Mouse (Mus musculus): ENCODE results near the gene Krt35. TPM values are rescaled to one million over a fixed set of nuclear protein-coding genes. Genes with fewer than 3 reads are reported as not detected.

The Krt35 gene
- polyA plus RNA-seq (2015; fragmentation: Nextera tagmentation; extraction: Ambion mirVana): not detected in 2 replicates

DNA sequence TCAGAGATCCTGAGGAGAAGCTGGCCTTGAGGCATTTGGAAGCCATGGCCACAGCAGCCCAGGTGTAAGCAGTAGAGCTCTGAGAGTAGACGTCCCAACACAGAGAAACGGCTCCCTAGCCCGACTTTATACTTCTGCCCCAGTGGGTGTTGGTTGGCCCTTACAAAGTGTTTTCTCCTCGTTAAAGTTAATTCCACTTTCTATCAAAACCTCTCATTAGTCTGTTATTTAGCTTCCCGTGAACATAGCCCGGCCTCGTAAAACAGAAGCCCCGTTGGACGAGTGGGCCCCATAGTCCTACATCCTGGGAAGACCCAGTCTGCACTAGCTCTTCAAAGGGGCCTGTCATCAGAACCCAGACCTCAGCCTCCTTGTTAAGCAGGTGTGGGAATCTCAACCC lies at the start of gene Krt35:
Gene Krt35 (minus strand): TSS at position 101 of the 400 bp plus-strand sequence.
- 80% methylated on average over 9 of the region's 9 CpGs for WGBS

DNA sequence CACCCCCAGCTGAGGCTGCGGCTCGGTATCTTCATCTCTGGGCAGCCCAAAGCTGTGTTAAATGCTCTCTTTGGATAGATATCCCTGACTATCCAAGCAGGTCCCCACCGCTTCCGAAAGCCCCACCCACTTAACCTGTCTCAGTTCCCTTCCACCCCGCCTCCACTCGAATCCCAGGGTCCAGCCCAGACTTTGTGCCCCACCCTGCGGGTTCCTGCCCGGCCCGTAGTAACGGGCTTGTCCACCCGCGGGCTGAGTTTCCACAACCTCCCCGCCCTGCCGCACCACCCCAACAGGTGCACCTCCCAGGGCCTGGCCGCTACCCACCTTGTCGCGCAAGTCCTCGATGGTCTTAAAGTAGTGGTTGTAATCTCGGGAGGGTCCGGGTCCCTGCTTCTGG lies 49.1 kb upstream of the Krt35 start:
- H3K9me3 ChIP-seq (replicated peaks): no peaks in the 10 kb centered on the region
- ATAC-seq (replicated peaks; ENCODE audit: insufficient number of reproducible peaks, insufficient read depth, low FRiP score, low read depth): no peak
- H3K9ac ChIP-seq: peak overlapping the region; percentile 49
- H3K27me3 ChIP-seq: peaks cover 21% of the 10 kb centered on the region
- H3K4me3 ChIP-seq: peak overlapping the region; percentile 53
- no peaks in the 10 kb centered on the region for H3K36me3 ChIP-seq
- peak overlapping the region; percentile 83 for H3K4me2 ChIP-seq
- peaks cover 27% of the 10 kb centered on the region for H3K4me1 ChIP-seq (replicated peaks)
- peak overlapping the region; percentile 12; the same call in 1 of the 2 replicates for H3K27ac ChIP-seq
- 3% methylated on average over 20 of the region's 20 CpGs for WGBS

More for the DNA sequence above, at the start of gene Krt35:
- no peak within 1 kb of the TSS for H3K4me3 ChIP-seq
- H3K9ac ChIP-seq: no peak within 1 kb of the TSS
- H3K9me3 ChIP-seq (replicated peaks): no peaks in the 10 kb centered on the region
- no peak for ATAC-seq (replicated peaks; ENCODE audit: insufficient number of reproducible peaks, insufficient read depth, low FRiP score, low read depth)
- no peaks in the 10 kb centered on the region for H3K27me3 ChIP-seq
- H3K4me1 ChIP-seq (replicated peaks): no peaks in the 10 kb centered on the region
- H3K4me2 ChIP-seq: no peak within 1 kb of the TSS
- no peak within 1 kb of the TSS for H3K27ac ChIP-seq
- no peaks in the 10 kb centered on the region for H3K36me3 ChIP-seq

DNA sequence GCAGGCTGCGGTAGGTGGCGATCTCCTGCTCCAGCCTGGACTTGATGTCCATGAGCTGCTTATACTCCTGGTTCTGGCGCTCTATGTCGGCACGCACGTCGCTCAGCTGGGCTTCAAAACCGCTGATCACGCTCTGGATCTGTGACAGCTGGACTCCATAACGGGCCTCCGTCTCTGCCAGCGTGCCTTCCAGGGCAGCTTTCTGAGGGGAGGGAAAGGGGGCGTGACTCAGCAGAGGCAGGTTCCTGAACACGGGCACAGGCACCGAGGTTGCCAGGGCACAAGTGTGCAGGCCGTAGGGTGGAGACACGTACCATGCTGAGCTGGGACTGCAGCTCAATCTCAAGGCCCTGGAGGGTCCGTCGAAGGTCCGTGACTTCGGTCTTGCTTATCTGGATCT lies 44.9 kb upstream of the Krt35 start:
- 78% methylated on average over 21 of the region's 21 CpGs for WGBS
- Histone ChIP-seq H3K4me3 (no peak overlapping the region), H3K4me2 (no peak overlapping the region), H3K36me3 (no peaks in the 10 kb centered on the region), H3K27me3 (peaks cover 28% of the 10 kb centered on the region), H3K9me3 (replicated peaks) (no peaks in the 10 kb centered on the region), H3K27ac (no peak overlapping the region), H3K4me1 (replicated peaks) (peaks cover 16% of the 10 kb centered on the region), H3K9ac (no peak overlapping the region)
- no peak for ATAC-seq (replicated peaks; ENCODE audit: insufficient number of reproducible peaks, insufficient read depth, low FRiP score, low read depth)

DNA sequence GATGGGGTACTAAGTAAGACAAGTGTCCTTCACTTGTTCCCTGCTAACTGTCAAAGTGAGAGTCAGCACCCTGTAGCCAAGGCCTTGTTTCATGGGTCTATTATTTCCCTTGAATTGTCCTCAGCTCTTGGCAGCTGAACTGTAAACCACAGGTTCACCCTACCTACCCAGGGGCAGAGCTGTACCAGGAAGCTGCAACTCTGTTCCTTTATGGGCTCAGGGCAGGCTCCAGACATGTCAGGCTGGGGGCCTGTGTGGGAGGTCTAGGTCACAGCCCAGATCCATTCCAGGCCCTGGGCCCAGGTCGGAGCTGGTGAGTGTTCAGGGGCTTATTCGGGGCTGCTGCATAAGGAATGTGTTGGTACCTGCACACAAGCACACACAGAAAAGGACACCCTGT lies 43.4 kb upstream of the Krt35 start:
- Histone ChIP-seq H3K4me3 (no peak overlapping the region), H3K27me3 (peaks cover 16% of the 10 kb centered on the region), H3K9ac (no peak overlapping the region), H3K27ac (no peak overlapping the region), H3K4me1 (replicated peaks) (0 out of 2 replicates have a peak, but pooled peaks cover 3% of the 10 kb centered on the region), H3K36me3 (no peaks in the 10 kb centered on the region), H3K4me2 (no peak overlapping the region), H3K9me3 (replicated peaks) (no peaks in the 10 kb centered on the region)
- ATAC-seq (replicated peaks; ENCODE audit: insufficient number of reproducible peaks, insufficient read depth, low FRiP score, low read depth): no peak
- WGBS: 52% methylated on average over 2 of the region's 2 CpGs

DNA sequence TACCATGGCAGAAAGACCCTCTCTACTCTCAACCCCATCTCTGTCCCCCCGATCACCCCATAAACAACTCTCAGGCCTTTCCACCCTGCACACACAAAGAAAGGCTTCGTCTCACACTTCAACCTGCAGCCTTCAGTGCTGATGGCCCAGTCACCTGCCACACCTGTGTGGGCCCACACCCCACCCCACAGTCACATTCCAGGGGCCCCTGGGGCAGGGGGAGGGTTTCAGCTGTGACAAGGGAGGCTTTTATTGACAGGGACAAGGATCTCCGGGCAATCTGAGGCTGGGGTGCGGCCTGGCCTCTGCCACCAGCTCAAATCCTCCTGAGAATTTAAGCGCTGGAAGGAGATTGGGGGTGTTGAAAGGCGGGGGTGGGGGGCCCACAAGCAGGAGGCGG lies 42.8 kb upstream of the Krt35 start:
- H3K27ac ChIP-seq: no peak overlapping the region
- H3K4me2 ChIP-seq: no peak overlapping the region
- H3K36me3 ChIP-seq: no peaks in the 10 kb centered on the region
- H3K9me3 ChIP-seq (replicated peaks): no peaks in the 10 kb centered on the region
- H3K4me1 ChIP-seq (replicated peaks): 0 out of 2 replicates have a peak, but pooled peaks cover 3% of the 10 kb centered on the region
- WGBS: 63% methylated on average over 7 of the region's 7 CpGs
- peaks cover 10% of the 10 kb centered on the region for H3K27me3 ChIP-seq
- H3K9ac ChIP-seq: no peak overlapping the region
- H3K4me3 ChIP-seq: no peak overlapping the region
- ATAC-seq (replicated peaks; ENCODE audit: insufficient number of reproducible peaks, insufficient read depth, low FRiP score, low read depth): no peak

DNA sequence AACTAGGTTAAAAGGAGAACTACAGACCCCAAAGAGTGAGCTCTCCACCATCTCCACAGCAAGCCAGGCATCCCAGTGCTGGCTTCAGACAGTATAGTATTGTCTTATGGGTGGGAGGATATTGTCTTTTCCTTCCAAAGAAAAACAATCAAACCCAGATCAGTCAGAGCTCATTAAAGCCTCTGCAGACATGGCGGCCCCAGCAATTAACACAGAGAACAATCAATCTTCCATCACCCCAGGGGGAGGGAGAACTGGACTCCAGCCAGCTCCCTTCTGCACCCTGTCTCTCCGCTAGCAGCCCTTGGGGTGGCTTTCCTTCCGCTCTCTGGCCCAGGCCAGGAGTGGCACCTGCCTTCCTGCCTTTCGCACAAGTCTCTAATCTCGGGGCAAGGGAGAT lies 41.7 kb upstream of the Krt35 start:
- 43% methylated on average over 5 of the region's 5 CpGs for WGBS
- 0 out of 2 replicates have a peak, but pooled peaks cover 3% of the 10 kb centered on the region for H3K4me1 ChIP-seq (replicated peaks)

DNA sequence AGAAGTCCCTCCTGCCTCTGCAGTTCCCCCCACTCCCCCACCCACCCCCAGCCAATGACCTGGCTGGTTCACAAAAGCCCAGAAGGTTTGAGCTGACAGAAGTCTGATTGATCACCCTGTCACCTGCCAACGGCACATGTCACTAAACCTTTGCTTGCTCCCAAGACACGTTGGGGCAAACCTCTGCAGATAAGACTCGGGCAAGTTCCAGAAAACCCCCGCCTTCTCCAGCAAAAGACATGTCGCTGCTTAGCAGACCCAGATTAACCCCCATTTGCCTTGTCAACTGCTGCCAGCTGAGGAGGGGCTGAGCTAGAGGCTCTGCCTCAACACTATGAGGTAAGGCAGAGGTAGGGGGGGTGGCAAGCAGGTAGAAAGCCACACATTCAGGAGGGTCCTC lies 40.5 kb upstream of the Krt35 start:
- Histone ChIP-seq H3K9me3 (replicated peaks) (no peaks in the 10 kb centered on the region), H3K36me3 (no peaks in the 10 kb centered on the region), H3K27me3 (peaks cover 25% of the 10 kb centered on the region), H3K4me1 (replicated peaks) (0 out of 2 replicates have a peak, but pooled peaks cover 3% of the 10 kb centered on the region), H3K4me3 (no peak overlapping the region), H3K9ac (no peak overlapping the region), H3K27ac (no peak overlapping the region), H3K4me2 (no peak overlapping the region)
- no peak for ATAC-seq (replicated peaks; ENCODE audit: insufficient number of reproducible peaks, insufficient read depth, low FRiP score, low read depth)
- 18% methylated on average over 5 of the region's 5 CpGs for WGBS

More for the DNA sequence above, 41.7 kb upstream of the Krt35 start:
- no peaks in the 10 kb centered on the region for H3K9me3 ChIP-seq (replicated peaks)
- no peak for ATAC-seq (replicated peaks; ENCODE audit: insufficient number of reproducible peaks, insufficient read depth, low FRiP score, low read depth)
- H3K9ac ChIP-seq: no peak overlapping the region
- no peak overlapping the region for H3K27ac ChIP-seq
- no peaks in the 10 kb centered on the region for H3K36me3 ChIP-seq
- no peak overlapping the region for H3K4me3 ChIP-seq
- no peak overlapping the region for H3K4me2 ChIP-seq
- H3K27me3 ChIP-seq: peaks cover 18% of the 10 kb centered on the region; the same call in 1 of the 2 replicates

DNA sequence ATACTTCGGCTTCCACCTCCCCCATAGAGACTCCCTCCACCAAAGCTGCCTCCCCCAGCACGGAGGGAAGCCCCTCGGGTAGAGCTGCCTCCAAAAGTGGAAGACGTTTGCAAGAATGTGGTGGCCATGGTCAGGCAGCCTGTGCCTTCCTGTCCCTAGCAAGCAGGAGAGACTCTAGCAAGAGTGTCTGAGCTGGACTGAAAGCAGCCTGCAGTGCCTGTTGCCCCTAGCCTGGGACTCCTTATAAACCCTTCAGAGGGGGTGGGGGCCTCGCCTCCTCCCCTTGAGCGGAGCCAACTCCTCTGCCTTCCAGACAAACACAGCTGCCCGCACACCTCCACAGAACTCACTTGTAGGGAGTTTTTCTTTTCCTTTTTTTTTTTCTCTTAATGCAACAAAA lies 39.7 kb upstream of the Krt35 start, which contains the start of gene Krt15:
Gene Krt15 (minus strand): TSS at position 198 of the 400 bp plus-strand sequence.
- WGBS: 54% methylated on average over 7 of the region's 7 CpGs
- Histone ChIP-seq H3K4me2 (no peak within 1 kb of the TSS), H3K4me3 (no peak within 1 kb of the TSS), H3K27ac (no peak within 1 kb of the TSS), H3K4me1 (replicated peaks) (0 out of 2 replicates have a peak, but pooled peaks cover 3% of the 10 kb centered on the region), H3K36me3 (no peaks in the 10 kb centered on the region), H3K9me3 (replicated peaks) (no peaks in the 10 kb centered on the region), H3K9ac (no peak within 1 kb of the TSS), H3K27me3 (peaks cover 28% of the 10 kb centered on the region)
- ATAC-seq (replicated peaks; ENCODE audit: insufficient number of reproducible peaks, insufficient read depth, low FRiP score, low read depth): no peak

DNA sequence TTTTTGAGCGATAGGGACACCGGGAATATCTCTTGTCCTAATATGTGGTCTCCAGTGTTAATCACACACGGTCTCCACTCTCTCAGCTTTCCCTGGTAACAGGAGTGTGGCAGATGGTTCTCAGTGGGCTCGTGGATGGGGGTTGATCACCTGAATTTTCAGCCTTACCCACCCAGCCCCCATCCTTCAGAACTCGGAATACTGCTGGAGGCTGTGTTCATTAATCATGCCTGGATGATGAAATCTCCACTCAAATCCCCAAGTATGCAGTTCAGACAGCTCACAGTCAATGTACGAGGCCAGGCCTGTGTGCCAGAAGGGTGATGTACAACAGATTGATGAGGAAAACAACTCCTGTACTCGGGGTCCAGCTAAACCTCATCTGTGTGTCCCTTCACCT lies 28.9 kb upstream of the Krt35 start:
- Histone ChIP-seq H3K9ac (no peak overlapping the region), H3K27ac (no peak overlapping the region), H3K36me3 (no peaks in the 10 kb centered on the region), H3K9me3 (replicated peaks) (no peaks in the 10 kb centered on the region), H3K4me2 (no peak overlapping the region), H3K27me3 (no peaks in the 10 kb centered on the region), H3K4me3 (no peak overlapping the region), H3K4me1 (replicated peaks) (0 out of 2 replicates have a peak, but pooled peaks cover 4% of the 10 kb centered on the region)
- no peak for ATAC-seq (replicated peaks; ENCODE audit: insufficient number of reproducible peaks, insufficient read depth, low FRiP score, low read depth)
- WGBS: 74% methylated on average over 7 of the region's 7 CpGs

DNA sequence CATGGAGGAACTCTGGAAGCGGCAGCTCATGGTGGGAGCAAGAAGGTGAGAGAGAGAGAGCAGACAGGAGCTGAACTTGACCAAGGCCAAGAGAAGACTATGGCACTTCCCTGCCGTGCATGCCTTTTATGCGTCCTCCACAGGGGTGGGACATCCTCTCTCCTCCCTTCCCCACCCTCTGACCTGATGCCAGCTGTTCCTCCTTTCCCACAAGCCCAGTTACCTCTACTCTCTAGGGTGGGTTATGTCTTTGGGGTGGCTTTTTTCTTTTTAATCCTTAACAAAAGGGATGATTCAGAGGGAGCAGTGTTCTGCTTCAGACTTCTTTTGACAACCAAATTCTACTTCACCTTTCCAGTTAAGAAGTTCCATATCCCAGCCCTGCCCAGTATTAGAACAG lies 25.4 kb upstream of the Krt35 start, which contains the start of gene Krt13:
Gene Krt13 (minus strand): TSS at position 101 of the 400 bp plus-strand sequence.
- no peak for ATAC-seq (replicated peaks; ENCODE audit: insufficient number of reproducible peaks, insufficient read depth, low FRiP score, low read depth)
- WGBS: 76% methylated on average over 3 of the region's 3 CpGs
- no peak within 1 kb of the TSS for H3K4me3 ChIP-seq

DNA sequence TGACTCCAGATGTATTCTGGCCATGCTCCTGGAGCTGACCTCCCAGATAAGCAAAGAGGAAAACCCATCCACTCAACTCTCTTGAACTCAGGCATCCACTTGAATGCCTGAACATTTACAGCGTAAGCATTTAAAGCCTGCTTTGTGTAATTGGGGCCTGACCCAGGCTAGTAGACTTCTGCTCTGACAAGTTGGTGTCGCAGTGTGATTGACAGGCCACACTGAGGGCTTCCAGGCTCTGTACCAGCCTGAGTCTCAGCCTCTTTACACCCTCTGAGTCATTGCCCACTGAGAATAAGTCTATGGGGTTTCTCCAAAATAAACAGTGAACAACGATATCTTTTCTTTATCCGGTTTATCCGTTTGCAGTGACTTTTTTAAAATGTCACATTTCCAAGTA lies 24.3 kb upstream of the Krt35 start:
- H3K27me3 ChIP-seq: no peaks in the 10 kb centered on the region
- WGBS: 41% methylated on average over 5 of the region's 5 CpGs
- H3K27ac ChIP-seq: no peak overlapping the region
- no peak overlapping the region for H3K4me3 ChIP-seq
- 0 out of 2 replicates have a peak, but pooled peaks cover 4% of the 10 kb centered on the region for H3K4me1 ChIP-seq (replicated peaks)
- no peak for ATAC-seq (replicated peaks; ENCODE audit: insufficient number of reproducible peaks, insufficient read depth, low FRiP score, low read depth)
- no peaks in the 10 kb centered on the region for H3K9me3 ChIP-seq (replicated peaks)
- no peak overlapping the region for H3K4me2 ChIP-seq
- no peaks in the 10 kb centered on the region for H3K36me3 ChIP-seq
- no peak overlapping the region for H3K9ac ChIP-seq

More for the DNA sequence above, 25.4 kb upstream of the Krt35 start, which contains the start of gene Krt13:
- Histone ChIP-seq H3K9ac (no peak within 1 kb of the TSS), H3K4me1 (replicated peaks) (0 out of 2 replicates have a peak, but pooled peaks cover 4% of the 10 kb centered on the region), H3K4me2 (no peak within 1 kb of the TSS), H3K36me3 (no peaks in the 10 kb centered on the region), H3K27ac (no peak within 1 kb of the TSS), H3K27me3 (no peaks in the 10 kb centered on the region), H3K9me3 (replicated peaks) (no peaks in the 10 kb centered on the region)

DNA sequence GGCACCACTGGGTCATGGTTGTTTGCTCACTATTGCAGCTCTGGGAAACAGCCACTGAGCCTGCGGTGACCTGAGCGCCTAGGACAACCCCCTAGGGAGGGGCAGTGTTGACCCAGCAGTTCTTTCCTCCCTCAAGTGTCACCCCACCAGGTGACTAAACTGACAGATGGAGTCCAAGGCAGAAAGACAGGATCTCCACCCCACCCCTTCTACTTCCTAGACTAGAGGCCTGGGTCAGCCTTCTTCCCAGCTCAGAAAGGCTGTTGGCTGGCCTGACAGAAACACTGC lies 17.6 kb upstream of the Krt35 start:
- H3K4me3 ChIP-seq: no peak overlapping the region
- no peak overlapping the region for H3K9ac ChIP-seq
- no peak for ATAC-seq (replicated peaks; ENCODE audit: insufficient number of reproducible peaks, insufficient read depth, low FRiP score, low read depth)
- no peaks in the 10 kb centered on the region for H3K4me1 ChIP-seq (replicated peaks)
- no peaks in the 10 kb centered on the region for H3K9me3 ChIP-seq (replicated peaks)
- H3K4me2 ChIP-seq: no peak overlapping the region
- no peak overlapping the region for H3K27ac ChIP-seq
- H3K27me3 ChIP-seq: no peaks in the 10 kb centered on the region
- 80% methylated on average over 2 of the region's 2 CpGs for WGBS
- no peaks in the 10 kb centered on the region for H3K36me3 ChIP-seq
